Mouse (Mus musculus) stomach, embryonic 14.5 days (tissue): ENCODE results near the gene Slc10a1. TPM values are rescaled to one million over a fixed set of nuclear protein-coding genes. Genes with fewer than 3 reads are reported as not detected.
A peak's percentile ranks its signal among the peaks of the same experiment; 100 is the strongest.

Experiments
- ATAC-seq: fragments of 200-750 bp; cut with Nextera tagmentation; 2 replicates; pipeline ENCODE4 v1.8.0; 2017; ENCODE audit warnings: low read depth, moderate TSS enrichment; ENCODE audit not compliant: insufficient number of reproducible peaks, insufficient read depth, low FRiP score
- H3K27ac ChIP-seq: fragments of 300-500 bp; sonication (generic); 2 replicates; pipeline ENCODE4 v1.5.1; 2014; ENCODE audit warnings: mild to moderate bottlenecking, low read length, moderate library complexity, mixed read lengths
- H3K27me3 ChIP-seq: fragments of 300-500 bp; sonication (generic); 2 replicates; pipeline ENCODE4 v1.6.1; 2014; ENCODE audit warnings: low read length, control low read depth, mixed read lengths; ENCODE audit not compliant: control insufficient read depth, insufficient read depth
- H3K36me3 ChIP-seq: fragments of 300-500 bp; sonication (generic); 2 replicates; pipeline ENCODE4 v1.6.1; 2014; ENCODE audit warnings: mild to moderate bottlenecking, control low read depth, low read length, moderate library complexity, mixed read lengths; ENCODE audit not compliant: control insufficient read depth, insufficient read depth
- H3K4me1 ChIP-seq: fragments of 300-500 bp; sonication (generic); 2 replicates; pipeline ENCODE4 v1.6.1; 2014; ENCODE audit warnings: low read length, control low read depth, mixed read lengths; ENCODE audit not compliant: control insufficient read depth, insufficient read depth
- H3K4me2 ChIP-seq: fragments of 300-500 bp; sonication (generic); replicated peaks from 2 replicates; pipeline ENCODE4 v1.6.1; 2014; ENCODE audit warnings: low read depth, low read length, control low read depth
- H3K4me3 ChIP-seq: fragments of 300-500 bp; sonication (generic); 2 replicates; pipeline ENCODE4 v1.5.1; 2014; ENCODE audit warnings: low read depth, low read length, control low read depth
- H3K9ac ChIP-seq: fragments of 300-500 bp; sonication (generic); replicated peaks from 2 replicates; pipeline ENCODE4 v1.6.1; 2014; ENCODE audit warnings: low read depth, mild to moderate bottlenecking, control low read depth, low read length, moderate library complexity, mixed read lengths
- H3K9me3 ChIP-seq: fragments of 300-500 bp; sonication (generic); 2 replicates; pipeline ENCODE4 v1.6.1; 2016; ENCODE audit warnings: low read depth, low read length, control low read depth; ENCODE audit not compliant: control insufficient read depth
- WGBS: fragments of 180-500 bp; shearing (Covaris S2); extraction: QIAGEN DNeasy Blood & Tissue Kit; methylation state at CpG from one replicate; pipeline ENCODE4 v1.1.7; 2014; 5-methylcytosine and 5-hydroxymethylcytosine counted together
- polyA plus RNA-seq: library from polyadenylated mRNA; unstranded; fragments of >200 nt; fragmentation: Nextera tagmentation; extraction: Ambion mirVana; gene quantifications from 2 replicates; pipeline ENCODE4 v1.2.1, GENCODE M21; 2014

The Slc10a1 gene
- polyA plus RNA-seq, 1 experiment from 2014 or later, result 1.3 TPM

GRCm38 (mm10) chr12:80922869-80923268, 45.6 kb downstream of the Slc10a1 start:
- Histone ChIP-seq H3K27ac (peak overlapping the region; percentile 77; the same call in 1 of the 2 replicates), H3K4me2 (peak overlapping the region; percentile 20; the same call in 1 of the 2 replicates), H3K27me3 (no peaks in the 10 kb centered on the region), H3K4me3 (no peak overlapping the region), H3K9me3 (no peaks in the 10 kb centered on the region), H3K4me1 (no peaks in the 10 kb centered on the region), H3K36me3 (no peaks in the 10 kb centered on the region), H3K9ac (no peak overlapping the region)
- 3% methylated on average over 7 of the region's 7 CpGs for WGBS
- ATAC-seq, result peak; percentile 83; the same call in 1 of the 2 replicates

- Histone ChIP-seq H3K4me1 (no peaks in the 10 kb centered on the region), H3K4me2 (no peak overlapping the region), H3K4me3 (no peak overlapping the region), H3K9me3 (no peaks in the 10 kb centered on the region), H3K9ac (no peak overlapping the region), H3K36me3 (no peaks in the 10 kb centered on the region), H3K27ac (no peak overlapping the region), H3K27me3 (no peaks in the 10 kb centered on the region)
- no peak for ATAC-seq
- WGBS, result 93% methylated on average over 5 of the region's 5 CpGs
Measured at GRCm38 (mm10) chr12:80921301-80921700, 47.2 kb downstream of the Slc10a1 start.

- no peaks in the 10 kb centered on the region for H3K36me3 ChIP-seq
- 55% methylated on average over 7 of the region's 7 CpGs for WGBS
- ATAC-seq, result no peak
- H3K27ac ChIP-seq, result no peak overlapping the region
- H3K4me3 ChIP-seq, result no peak overlapping the region
- H3K4me2 ChIP-seq, result no peak overlapping the region
- H3K9ac ChIP-seq, result no peak overlapping the region
- no peaks in the 10 kb centered on the region for H3K27me3 ChIP-seq
- no peaks in the 10 kb centered on the region for H3K4me1 ChIP-seq
- no peaks in the 10 kb centered on the region for H3K9me3 ChIP-seq
Measured at GRCm38 (mm10) chr12:80917764-80918163, 50.7 kb downstream of the Slc10a1 start.

- ATAC-seq, result no peak
- 75% methylated on average over 8 of the region's 8 CpGs for WGBS
- no peak overlapping the region for H3K27ac ChIP-seq
- H3K9ac ChIP-seq, result no peak overlapping the region
- H3K36me3 ChIP-seq, result no peaks in the 10 kb centered on the region
- no peaks in the 10 kb centered on the region for H3K9me3 ChIP-seq
- H3K4me1 ChIP-seq, result no peaks in the 10 kb centered on the region
- no peaks in the 10 kb centered on the region for H3K27me3 ChIP-seq
- no peak overlapping the region for H3K4me2 ChIP-seq
- H3K4me3 ChIP-seq, result no peak overlapping the region
Measured at GRCm38 (mm10) chr12:80909631-80910030, 58.9 kb downstream of the Slc10a1 start.

Other genes starting within 250 kb of the Slc10a1 start
- 0.25 and 0.26 TPM in 2 replicates for gene Ccdc177, start 208.0 kb downstream of the Slc10a1 start, polyA plus RNA-seq
- gene Susd6, start 178.2 kb downstream of the Slc10a1 start, polyA plus RNA-seq, result 20.8 and 22.6 TPM in 2 replicates
- 312 and 364 TPM in 2 replicates for gene Srsf5, start 23.2 kb downstream of the Slc10a1 start, polyA plus RNA-seq
- gene Smoc1, start 58.1 kb upstream of the Slc10a1 start, polyA plus RNA-seq, result 4.7 and 5.3 TPM in 2 replicates